Mouse (Mus musculus) left cerebral cortex, adult 2 months (tissue): ENCODE measurements at regions not wholly inside any gene's neighbourhood (a gene's known extent, or its start where the extent isn't known, plus 50 kb on each side); places are given as distances from the start of the nearest gene placed in this dataset.

ENCODE experiments used
- DNase-seq, 2 experiments: peaks; one replicate each; pipeline ENCODE4 v3.0.0; 2021 to 2022; ENCODE audit warnings: low spot score in 2 of 2, mixed read lengths in 1 of 2; ENCODE audit errors: extremely low spot score in 1 of 2
- H3K27ac ChIP-seq: fragments of 200-600 bp; 2 replicates; pipeline ENCODE4 v1.8.1; 2022
- H3K4me3 ChIP-seq: fragments of 200-600 bp; 2 replicates; pipeline ENCODE4 v1.8.1; 2022
- CTCF ChIP-seq: fragments of 200-600 bp; IDR thresholded peaks from 2 replicates; pipeline ENCODE4 v1.8.1; 2022; ENCODE audit warnings: antibody characterized with exemption, mild to moderate bottlenecking, moderate library complexity
- intact Hi-C: fragments of 180-260 bp; cut with DNase I; formaldehyde crosslinking; loops from one replicate; pipeline ENCODE4 v1.15.1; 2025

- Histone ChIP-seq H3K27ac (no peak overlapping the region), H3K4me3 (no peak overlapping the region)
- no peak for TF ChIP-seq CTCF
- no peak for DNase-seq
- intact Hi-C loops: no loop called here
Measured at GRCm38 (mm10) chr12:9091951-9092350, 62.2 kb downstream of the Ttc32 start.

GRCm38 (mm10) chr12:9095061-9095460 lies 65.3 kb downstream of the Ttc32 start:
- intact Hi-C loops: no loop called here
- no peak overlapping the region for H3K4me3 ChIP-seq

GRCm38 (mm10) chr12:9106416-9106815 lies 76.6 kb downstream of the Ttc32 start:
- Histone ChIP-seq H3K27ac (no peak overlapping the region), H3K4me3 (no peak overlapping the region)
- TF ChIP-seq CTCF: no peak
- intact Hi-C loops: no loop called here
- no peak for DNase-seq

More at GRCm38 (mm10) chr12:9095061-9095460, 65.3 kb downstream of the Ttc32 start:
- TF ChIP-seq CTCF: no peak
- no peak overlapping the region for H3K27ac ChIP-seq
- no peak for DNase-seq

GRCm38 (mm10) chr12:9109806-9110205 lies 80.0 kb downstream of the Ttc32 start:
- H3K4me3 ChIP-seq: no peak overlapping the region
- intact Hi-C loops: no loop called here
- H3K27ac ChIP-seq: no peak overlapping the region
- no peak for TF ChIP-seq CTCF
- DNase-seq: no peak

- no peak for TF ChIP-seq CTCF
- DNase-seq: no peak
- Histone ChIP-seq H3K27ac (no peak overlapping the region), H3K4me3 (no peak overlapping the region)
- intact Hi-C loops: no loop called here
Measured at GRCm38 (mm10) chr12:9112161-9112674, 82.4 kb downstream of the Ttc32 start.

- no peak overlapping the region for H3K4me3 ChIP-seq
- H3K27ac ChIP-seq: no peak overlapping the region
- peak in 1 of 2 experiments; percentile 42 for DNase-seq
- intact Hi-C loops: no loop called here
- TF ChIP-seq CTCF: no peak
Measured at GRCm38 (mm10) chr12:9113652-9114051, 83.9 kb downstream of the Ttc32 start.

- Histone ChIP-seq H3K27ac (no peak overlapping the region), H3K4me3 (no peak overlapping the region)
- no peak for TF ChIP-seq CTCF
- intact Hi-C loops: no loop called here
- DNase-seq: no peak
Measured at GRCm38 (mm10) chr12:9114061-9114460, 84.3 kb downstream of the Ttc32 start.

- no peak overlapping the region for H3K27ac ChIP-seq
- H3K4me3 ChIP-seq: no peak overlapping the region
- no peak for TF ChIP-seq CTCF
- intact Hi-C loops: no loop called here
- no peak for DNase-seq
Measured at GRCm38 (mm10) chr12:9118576-9118975, 88.8 kb downstream of the Ttc32 start.

- Histone ChIP-seq H3K4me3 (no peak overlapping the region), H3K27ac (no peak overlapping the region)
- TF ChIP-seq CTCF: no peak
- intact Hi-C loops: no loop called here
- DNase-seq: no peak
Measured at GRCm38 (mm10) chr12:9127931-9128550, 98.2 kb downstream of the Ttc32 start.

GRCm38 (mm10) chr12:9128581-9129275 lies 98.9 kb downstream of the Ttc32 start:
- H3K27ac ChIP-seq: no peak overlapping the region
- intact Hi-C loops: no loop called here
- no peak for DNase-seq
- TF ChIP-seq CTCF: no peak
- H3K4me3 ChIP-seq: no peak overlapping the region

GRCm38 (mm10) chr12:9132621-9133020 lies 102.8 kb downstream of the Ttc32 start:
- TF ChIP-seq CTCF: no peak

GRCm38 (mm10) chr12:9133890-9134870 lies 104.4 kb downstream of the Ttc32 start:
- Histone ChIP-seq H3K27ac (no peak overlapping the region), H3K4me3 (no peak overlapping the region)
- intact Hi-C loops: no loop called here
- no peak for TF ChIP-seq CTCF
- DNase-seq: no peak

More at GRCm38 (mm10) chr12:9132621-9133020, 102.8 kb downstream of the Ttc32 start:
- intact Hi-C loops: no loop called here
- H3K27ac ChIP-seq: no peak overlapping the region
- DNase-seq: no peak
- H3K4me3 ChIP-seq: no peak overlapping the region
